20 mouse cellular contexts compared by ENCODE assay signal in the genomic region with DNA sequence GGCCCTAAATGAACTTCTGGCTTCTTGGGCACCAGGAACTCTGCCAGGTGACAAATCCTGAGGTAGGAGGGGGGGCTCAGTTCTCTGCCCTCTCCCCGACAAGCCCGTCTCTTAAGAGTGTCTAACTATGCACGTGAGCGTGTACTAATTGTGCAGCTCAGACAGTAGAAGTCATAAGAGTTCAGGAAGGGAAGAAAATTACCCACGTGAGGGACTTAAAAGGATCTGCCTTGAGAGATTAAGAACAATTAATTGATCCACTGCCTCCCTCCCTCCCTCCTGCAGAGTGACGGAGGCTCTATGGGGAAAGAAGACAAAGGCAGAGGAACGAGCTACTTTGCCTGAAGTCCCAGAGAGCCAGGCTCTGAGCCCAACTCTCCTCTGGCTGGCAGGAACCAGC. TPM values are rescaled to one million over a fixed set of nuclear protein-coding genes. Genes with fewer than 3 reads are reported as not detected.
DNase-seq lines count a peak whose midpoint lies in the region; ATAC-seq and TF ChIP-seq lines count a peak whose summit lies in the region.
"Had no signal": no experiment of that assay in that cellular context is flagged by ENCODE, and none has a peak within 500 bp of the region (broad histone marks: within the 10 kb centered on the region; RNA-seq: fewer than 3 reads in every experiment).

No protein-coding gene starts in this region.

- H3K9ac ChIP-seq in forebrain, embryonic 14.5 days (ENCODE audit: low read length) = no peak overlapping the region
- H3K9ac ChIP-seq in forebrain, embryonic 12.5 days = no peak overlapping the region
- no peak overlapping the region for H3K9ac ChIP-seq in midbrain, embryonic 15.5 days
- H3K9ac ChIP-seq: embryonic facial prominence, embryonic 15.5 days; heart, embryonic 13.5 days; limb, embryonic 12.5 days; lung, embryonic 15.5 days had no signal

- ATAC-seq in forebrain, embryonic 14.5 days = 0 out of 2 replicates have a peak, but pooled peaks have one; percentile 44
- ATAC-seq in forebrain, embryonic 12.5 days (ENCODE audit: low FRiP score) = no peak
- ATAC-seq in midbrain, embryonic 15.5 days (replicated peaks) = no peak

- no peak for TF ChIP-seq POLR2A in brain, embryonic 14.5 days (IDR thresholded peaks at IDR 0.05; ENCODE audit: borderline replicate concordance, extremely low read depth, insufficient read depth, insufficient read length, poor library complexity, severe bottlenecking)

- H3K9me3 ChIP-seq in forebrain, embryonic 14.5 days (replicated peaks; ENCODE audit: control insufficient read depth, low read length) = no peaks in the 10 kb centered on the region
- no peaks in the 10 kb centered on the region for H3K9me3 ChIP-seq in forebrain, embryonic 12.5 days
- H3K9me3 ChIP-seq in midbrain, embryonic 10.5 days (replicated peaks) = no peaks in the 10 kb centered on the region
- no peaks in the 10 kb centered on the region for H3K9me3 ChIP-seq in midbrain, embryonic 15.5 days
- H3K9me3 ChIP-seq: embryonic facial prominence, embryonic 15.5 days; heart, embryonic 13.5 days; limb, embryonic 12.5 days; lung, embryonic 15.5 days had no signal

- H3K27ac ChIP-seq in forebrain, embryonic 14.5 days (ENCODE audit: low read depth, low read length) = no peak overlapping the region
- no peak overlapping the region for H3K27ac ChIP-seq in forebrain, embryonic 12.5 days
- H3K27ac ChIP-seq in midbrain, embryonic 10.5 days (replicated peaks) = 0 out of 2 replicates have a peak overlapping the region, but pooled peaks have one; percentile 3
- no peak overlapping the region for H3K27ac ChIP-seq in midbrain, embryonic 15.5 days
- H3K27ac ChIP-seq: embryonic facial prominence, embryonic 15.5 days; heart, embryonic 13.5 days; limb, embryonic 12.5 days; lung, embryonic 15.5 days had no signal

- no peak overlapping the region for H3K4me2 ChIP-seq in forebrain, embryonic 14.5 days (ENCODE audit: low read length)
- H3K4me2 ChIP-seq in forebrain, embryonic 12.5 days = no peak overlapping the region
- no peak overlapping the region for H3K4me2 ChIP-seq in midbrain, embryonic 15.5 days
- H3K4me2 ChIP-seq: embryonic facial prominence, embryonic 15.5 days; heart, embryonic 13.5 days; limb, embryonic 12.5 days; lung, embryonic 15.5 days; midbrain, embryonic 11.5 days had no signal

- no peaks in the 10 kb centered on the region for H3K27me3 ChIP-seq in forebrain, embryonic 14.5 days (replicated peaks; ENCODE audit: control insufficient read depth, insufficient read depth, low read length)
- H3K27me3 ChIP-seq in forebrain, embryonic 12.5 days = no peaks in the 10 kb centered on the region
- H3K27me3 ChIP-seq in midbrain, embryonic 10.5 days (ENCODE audit: low read depth, poor library complexity, severe bottlenecking) = no peaks in the 10 kb centered on the region
- H3K27me3 ChIP-seq in midbrain, embryonic 15.5 days (replicated peaks) = no peaks in the 10 kb centered on the region
- H3K27me3 ChIP-seq: embryonic facial prominence, embryonic 15.5 days; heart, embryonic 13.5 days; limb, embryonic 12.5 days; lung, embryonic 15.5 days had no signal

- no peak overlapping the region for H3K4me3 ChIP-seq in forebrain, embryonic 14.5 days (ENCODE audit: low read depth, low read length)
- H3K4me3 ChIP-seq in forebrain, embryonic 12.5 days (replicated peaks) = no peak overlapping the region
- no peak overlapping the region for H3K4me3 ChIP-seq in midbrain, embryonic 10.5 days
- no peak overlapping the region for H3K4me3 ChIP-seq in midbrain, embryonic 15.5 days
- H3K4me3 ChIP-seq: embryonic facial prominence, embryonic 15.5 days; heart, embryonic 13.5 days; limb, embryonic 12.5 days; lung, embryonic 15.5 days; myocyte had no signal

- WGBS in forebrain, embryonic 14.5 days = 10% methylated on average over 7 of the region's 7 CpGs
- WGBS in forebrain, embryonic 12.5 days = 12% methylated on average over 7 of the region's 7 CpGs
- 42% methylated on average over 7 of the region's 7 CpGs for WGBS in midbrain, embryonic 10.5 days
- WGBS in midbrain, embryonic 15.5 days = 30% methylated on average over 7 of the region's 7 CpGs

- no peak for TF ChIP-seq CTCF in brain, embryonic 14.5 days (IDR thresholded peaks at IDR 0.05; ENCODE audit: borderline replicate concordance, extremely low read depth, insufficient read depth, insufficient read length)

- no peaks in the 10 kb centered on the region for H3K36me3 ChIP-seq in forebrain, embryonic 14.5 days (ENCODE audit: control insufficient read depth, insufficient read depth, low read length)
- no peaks in the 10 kb centered on the region; the same call in 1 of the 2 replicates for H3K36me3 ChIP-seq in forebrain, embryonic 12.5 days (replicated peaks)
- peaks cover 43% of the 10 kb centered on the region for H3K36me3 ChIP-seq in midbrain, embryonic 10.5 days
- H3K36me3 ChIP-seq in midbrain, embryonic 15.5 days (replicated peaks) = no peaks in the 10 kb centered on the region

- peaks cover under 1% of the 10 kb centered on the region; the same call in 1 of the 2 replicates for H3K4me1 ChIP-seq in forebrain, embryonic 14.5 days (ENCODE audit: control insufficient read depth, insufficient read depth, low read length)
- peaks cover 14% of the 10 kb centered on the region for H3K4me1 ChIP-seq in forebrain, embryonic 12.5 days
- H3K4me1 ChIP-seq in midbrain, embryonic 10.5 days = peaks cover 22% of the 10 kb centered on the region
- H3K4me1 ChIP-seq in midbrain, embryonic 15.5 days = peaks cover 2% of the 10 kb centered on the region
- H3K4me1 ChIP-seq: embryonic facial prominence, embryonic 15.5 days; heart, embryonic 13.5 days; limb, embryonic 12.5 days; lung, embryonic 15.5 days had no signal

- DNase-seq in forebrain, embryonic 14.5 days (ENCODE audit: low spot score) = peak; percentile 34
- DNase-seq in midbrain, embryonic 10.5 days (ENCODE audit: low spot score) = no peak
- DNase-seq in brain, embryonic 14.5 days (ENCODE audit: low read depth) = peak; percentile 58
- DNase-seq in retina, postnatal 1 day = peak; percentile 66
- DNase-seq in spleen, adult 18-20 months = no peak
- DNase-seq: adrenal gland, postnatal 25 days; cerebellum, adult 18-20 months; cerebellum, postnatal 10 days; heart, postnatal 14 days; kidney, adult 11 months; kidney, postnatal 14 days; layer of hippocampus, adult 9-11 months had no signal

RNA-seq across cellular contexts. Expression of a gene that starts 31.1 kb away (rescaled TPM):
- 5.9 and 7.2 TPM in 2 replicates for polyA plus RNA-seq in forebrain, embryonic 14.5 days (2014; fragmentation: Nextera tagmentation; extraction: Ambion mirVana)
- 15.8 and 17.0 TPM in 2 replicates for polyA plus RNA-seq in forebrain, embryonic 12.5 days (2016; fragmentation: Nextera tagmentation; extraction: Ambion mirVana)
- polyA plus RNA-seq in midbrain, embryonic 10.5 days (2016; fragmentation: Nextera tagmentation; extraction: Ambion mirVana) = 20.9 and 24.5 TPM in 2 replicates
- polyA plus RNA-seq in midbrain, embryonic 15.5 days (2015; fragmentation: Nextera tagmentation; extraction: Ambion mirVana) = 12.4 and 13.9 TPM in 2 replicates
- polyA plus RNA-seq in brain, embryonic 14.5 days (2012; rRNA removed) = 9.2 and 12.2 TPM in 2 replicates

Comparison
In these comparisons a context has a peak if more than half of its experiments do, and no peak if none do; other contexts are left out.
1. DNase-seq: peak in forebrain, embryonic 14.5 days (single experiment), brain, embryonic 14.5 days (single experiment) and retina, postnatal 1 day (single experiment); none in midbrain, embryonic 10.5 days (single experiment) and spleen, adult 18-20 months (0 of 2).